Mouse (Mus musculus) adrenal gland, adult 18-20 months (tissue): ENCODE data around the gene Bbs9. TPM values are rescaled to one million over a fixed set of nuclear protein-coding genes. Genes with fewer than 3 reads are reported as not detected.

Experiments used
- DNase-seq, 2 experiments: peaks; one replicate each; pipeline ENCODE4 v3.0.0; 2021 to 2022; ENCODE audit warnings: low spot score in 2 of 2
- total RNA-seq, 2 experiments: library from RNA; stranded (reverse); gene quantifications; 1 replicate in 1 of 2; 2 replicates in 1 of 2; pipeline ENCODE4 v1.2.3; 2021

Gene Bbs9
- total RNA-seq, 2 experiments from 2014 or later = 12.5 to 16.5 TPM

GRCm38 (mm10) chr9:22680031-22680430 lies 204.5 kb downstream of the Bbs9 start:
- DNase-seq = no peak

GRCm38 (mm10) chr9:22680484-22680883 lies 205.0 kb downstream of the Bbs9 start:
- DNase-seq = peak in 1 of 2 experiments; percentile 47

DNA sequence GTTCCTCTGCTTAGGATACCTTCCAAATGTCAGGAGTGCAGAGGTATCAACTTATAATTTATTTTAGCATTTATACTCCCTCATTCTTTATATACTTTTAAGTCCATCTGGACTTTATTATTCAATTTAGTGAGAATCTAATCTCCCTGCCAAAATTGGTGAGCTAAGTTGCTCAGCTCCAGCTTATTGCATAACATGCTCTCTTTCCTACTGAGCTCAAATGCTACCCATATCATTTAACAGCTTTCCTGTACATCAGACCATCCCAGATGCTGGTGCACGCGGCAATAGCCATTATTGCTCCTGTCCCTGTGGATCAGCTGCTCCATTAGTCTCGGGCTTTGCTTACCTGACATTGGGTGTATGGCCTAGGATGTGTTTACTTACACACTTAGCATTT lies 208.3 kb downstream of the Bbs9 start:
- DNase-seq = no peak

DNA sequence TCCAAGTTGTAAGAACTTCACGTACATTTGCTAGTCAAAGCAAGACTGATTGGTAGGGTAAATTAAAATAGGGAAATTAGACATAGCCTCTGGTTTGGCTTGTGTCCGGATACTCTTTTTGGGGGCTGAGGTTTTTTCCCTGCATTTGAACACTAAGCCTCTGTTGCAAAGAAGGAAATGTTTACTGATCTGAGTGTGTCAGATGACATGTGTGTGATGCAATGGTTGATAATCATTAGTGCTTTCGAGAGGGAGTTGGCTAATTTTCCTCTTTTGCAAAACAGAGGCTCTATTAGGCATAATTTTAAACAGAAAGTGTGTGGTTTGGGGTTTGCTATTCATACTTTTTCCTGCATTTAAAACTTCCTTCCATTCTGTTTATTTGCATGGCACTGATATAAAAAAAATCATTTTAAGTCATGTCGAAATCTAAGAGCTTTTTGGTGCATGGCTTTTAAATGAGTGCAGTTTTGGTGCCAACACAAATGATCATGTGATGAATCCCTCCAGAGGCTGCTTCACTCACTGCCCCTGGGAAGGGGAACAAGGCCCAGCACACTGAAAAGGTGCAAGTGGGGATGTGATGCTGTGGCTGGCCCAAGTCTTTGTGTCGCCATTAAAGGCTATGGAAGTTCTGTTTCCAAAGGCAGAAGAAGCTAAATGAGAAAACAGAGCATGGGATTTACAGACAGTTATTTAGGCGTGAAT lies 211.4 kb downstream of the Bbs9 start:
- no peak for DNase-seq

- DNase-seq = no peak
Observed at GRCm38 (mm10) chr9:22690234-22690633, 214.7 kb downstream of the Bbs9 start.

DNA sequence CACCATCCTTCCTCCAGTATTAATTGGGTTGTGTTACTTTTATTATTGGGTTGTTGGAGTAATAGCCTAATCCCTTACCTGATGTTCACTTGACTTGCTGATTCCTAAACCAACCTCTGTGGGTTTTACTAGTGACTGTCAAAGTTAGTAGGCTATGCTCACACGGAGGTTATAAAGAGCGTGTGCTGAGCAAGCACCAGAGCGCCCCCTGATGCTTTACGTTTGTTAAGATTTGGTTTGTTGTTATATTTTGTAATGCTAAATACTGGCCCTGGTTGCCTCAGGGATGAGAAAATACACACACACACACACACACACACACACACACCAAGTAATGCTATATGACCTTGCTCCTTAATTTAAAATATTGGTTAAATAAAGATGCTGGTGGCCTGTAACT lies 219.9 kb downstream of the Bbs9 start:
- no peak for DNase-seq

- no peak for DNase-seq
Observed at GRCm38 (mm10) chr9:22696809-22697374, 221.4 kb downstream of the Bbs9 start.

DNA sequence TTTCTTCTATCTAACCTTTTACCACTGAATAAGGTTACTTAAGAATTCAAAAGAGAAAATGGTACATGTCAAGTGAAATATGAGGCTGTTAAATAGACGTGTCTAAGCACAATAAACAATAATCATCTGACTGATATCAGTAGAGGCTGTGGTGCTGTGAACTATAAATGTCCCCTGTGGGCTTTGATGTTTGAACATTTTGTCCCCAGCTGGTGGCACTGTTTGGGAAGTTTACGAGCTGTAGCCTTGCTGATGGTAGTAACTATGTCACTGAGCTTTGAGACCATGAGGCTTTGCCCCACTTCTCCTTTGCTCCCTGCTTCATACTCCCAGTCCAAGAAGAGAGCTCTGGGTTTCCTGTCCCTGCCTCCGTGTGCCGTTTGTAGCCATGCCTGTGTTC lies 222.3 kb downstream of the Bbs9 start:
- DNase-seq = no peak

GRCm38 (mm10) chr9:22698501-22698900 lies 223.0 kb downstream of the Bbs9 start:
- no peak for DNase-seq

- DNase-seq = no peak
Observed at GRCm38 (mm10) chr9:22702065-22702611, 226.6 kb downstream of the Bbs9 start.

GRCm38 (mm10) chr9:22702812-22703367 lies 227.4 kb downstream of the Bbs9 start:
- DNase-seq = no peak

DNA sequence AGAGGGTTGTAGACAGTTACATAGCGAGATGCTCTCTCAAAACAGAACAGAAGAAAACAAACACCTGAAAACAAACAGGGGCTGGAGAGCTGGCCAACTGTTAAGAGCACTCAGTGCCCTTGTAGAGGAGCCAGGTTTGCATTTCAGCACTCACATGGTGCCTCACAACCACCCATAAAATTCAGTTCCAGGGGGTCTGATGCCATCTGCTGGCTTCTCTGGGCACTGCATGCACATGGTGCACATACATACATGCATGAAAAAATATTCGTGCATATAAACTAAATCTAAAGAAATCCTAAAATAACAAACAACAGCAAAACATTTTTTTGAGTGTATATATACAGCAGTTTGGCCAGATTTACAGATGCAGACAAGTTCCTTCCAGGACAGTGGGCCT lies 228.0 kb downstream of the Bbs9 start:
- DNase-seq = no peak

DNA sequence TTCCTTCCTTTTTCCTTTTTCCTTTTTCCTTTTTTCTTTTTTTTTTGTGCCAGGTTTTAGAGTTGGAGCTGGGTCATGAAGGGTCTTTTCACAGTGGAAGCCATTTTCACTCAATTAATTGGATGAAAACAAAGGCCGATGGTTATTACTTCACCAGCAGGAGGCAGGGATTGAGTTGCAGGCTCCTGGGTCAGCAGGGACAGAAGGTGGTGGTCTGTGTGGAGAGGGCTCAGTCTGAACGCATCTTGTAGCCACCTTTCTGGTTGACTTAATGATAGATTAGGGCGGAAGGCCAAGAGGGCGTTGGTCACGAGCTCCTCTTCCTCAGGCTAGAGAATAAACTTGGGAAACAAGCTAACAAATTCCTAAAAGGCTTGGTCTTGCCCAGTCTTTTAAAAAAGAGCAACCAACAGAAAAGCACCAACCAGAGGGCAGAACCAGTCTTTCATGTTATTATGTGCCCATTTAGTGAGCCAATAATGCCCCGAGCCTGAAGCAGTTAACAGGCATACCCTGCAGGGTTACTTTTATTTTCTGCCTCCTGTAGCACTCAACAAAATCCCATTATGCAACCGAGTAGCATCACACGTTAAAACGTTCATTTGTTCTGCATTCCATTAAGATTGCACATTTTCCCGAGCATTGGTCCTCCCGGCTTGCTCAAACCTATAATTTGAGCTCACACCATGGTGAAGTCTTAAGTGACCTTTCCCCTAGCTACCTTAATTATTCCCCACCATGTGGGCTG lies 231.8 kb downstream of the Bbs9 start:
- DNase-seq = no peak

- DNase-seq = peak; percentile 58
Observed at GRCm38 (mm10) chr9:22708970-22709726, 233.6 kb downstream of the Bbs9 start.

DNA sequence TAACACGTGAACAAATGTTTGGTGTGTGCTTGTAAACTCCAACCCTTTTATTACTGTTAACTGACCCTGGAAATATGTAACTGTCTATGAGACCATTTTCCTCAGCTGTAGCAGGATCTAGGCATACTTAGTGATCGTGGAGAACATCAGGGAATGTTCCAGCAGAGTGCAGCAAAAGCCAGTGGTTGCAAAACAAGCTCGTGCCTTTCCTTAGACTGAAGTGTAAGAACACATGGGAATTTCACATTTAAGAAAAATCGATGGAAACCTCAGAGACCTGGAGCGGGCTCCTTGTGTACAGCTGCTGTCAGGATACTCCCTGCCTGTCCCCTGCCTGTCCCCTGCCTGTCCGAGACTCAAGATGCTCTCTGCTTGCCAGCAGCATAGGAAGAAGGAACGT lies 234.5 kb downstream of the Bbs9 start:
- no peak for DNase-seq

- no peak for DNase-seq
Observed at GRCm38 (mm10) chr9:22711339-22711738, 235.8 kb downstream of the Bbs9 start.

GRCm38 (mm10) chr9:22712743-22713142 lies 237.2 kb downstream of the Bbs9 start:
- DNase-seq = no peak

GRCm38 (mm10) chr9:22713286-22713685 lies 237.8 kb downstream of the Bbs9 start:
- peak; percentile 25 to 55 for DNase-seq

DNA sequence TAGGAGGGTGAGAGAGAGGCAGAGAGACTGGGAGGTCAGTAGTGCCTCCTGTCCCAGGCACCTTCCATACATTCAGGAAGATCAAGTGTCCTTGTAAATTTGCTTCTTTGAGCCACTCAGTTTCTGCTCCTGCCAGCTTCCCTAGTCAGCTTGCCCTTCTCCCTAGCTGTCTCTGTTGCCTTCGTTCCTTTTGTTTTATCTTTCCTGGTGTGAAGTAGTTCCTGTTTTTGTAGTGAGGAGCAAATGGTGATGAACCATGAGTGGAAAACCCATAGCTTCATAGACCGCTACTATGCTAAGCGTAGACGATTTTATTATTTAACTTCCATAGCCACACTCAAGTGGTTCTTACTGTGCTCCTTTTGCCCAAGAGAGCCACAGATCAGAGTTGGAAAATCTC lies 242.1 kb downstream of the Bbs9 start:
- no peak for DNase-seq

GRCm38 (mm10) chr9:22718174-22718823 lies 242.8 kb downstream of the Bbs9 start:
- DNase-seq = no peak
